Mouse (Mus musculus) thymus, adult 18-20 months (tissue): ENCODE data around the gene Elk4.
A peak's percentile ranks its signal among the peaks of the same experiment; 100 is the strongest.

Experiments
- DNase-seq, 2 experiments: peaks; one replicate each; pipeline ENCODE4 v3.0.0; 2022; ENCODE audit warnings: mixed read lengths in 2 of 2

The Elk4 gene

DNA sequence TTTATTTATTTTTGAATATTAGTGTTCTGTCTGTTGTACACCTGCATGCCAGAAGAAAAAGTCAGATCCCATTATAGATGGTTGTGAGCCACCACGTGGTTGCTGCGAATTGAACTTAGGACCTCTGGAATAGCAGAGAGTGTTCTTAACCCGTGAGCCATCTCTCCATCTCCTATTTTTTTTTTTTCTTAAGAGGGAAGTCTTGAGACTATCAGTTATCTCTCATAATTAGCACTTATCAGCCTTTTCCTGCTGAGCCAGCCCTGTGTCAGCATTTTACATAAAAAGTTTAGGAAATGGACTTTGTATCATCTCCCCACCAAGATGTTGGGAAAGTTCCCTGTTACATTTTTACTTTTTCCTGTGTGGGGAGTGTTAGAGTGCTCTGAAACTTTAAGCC, 14.7 kb downstream of the Elk4 start:
- no peak for DNase-seq

DNA sequence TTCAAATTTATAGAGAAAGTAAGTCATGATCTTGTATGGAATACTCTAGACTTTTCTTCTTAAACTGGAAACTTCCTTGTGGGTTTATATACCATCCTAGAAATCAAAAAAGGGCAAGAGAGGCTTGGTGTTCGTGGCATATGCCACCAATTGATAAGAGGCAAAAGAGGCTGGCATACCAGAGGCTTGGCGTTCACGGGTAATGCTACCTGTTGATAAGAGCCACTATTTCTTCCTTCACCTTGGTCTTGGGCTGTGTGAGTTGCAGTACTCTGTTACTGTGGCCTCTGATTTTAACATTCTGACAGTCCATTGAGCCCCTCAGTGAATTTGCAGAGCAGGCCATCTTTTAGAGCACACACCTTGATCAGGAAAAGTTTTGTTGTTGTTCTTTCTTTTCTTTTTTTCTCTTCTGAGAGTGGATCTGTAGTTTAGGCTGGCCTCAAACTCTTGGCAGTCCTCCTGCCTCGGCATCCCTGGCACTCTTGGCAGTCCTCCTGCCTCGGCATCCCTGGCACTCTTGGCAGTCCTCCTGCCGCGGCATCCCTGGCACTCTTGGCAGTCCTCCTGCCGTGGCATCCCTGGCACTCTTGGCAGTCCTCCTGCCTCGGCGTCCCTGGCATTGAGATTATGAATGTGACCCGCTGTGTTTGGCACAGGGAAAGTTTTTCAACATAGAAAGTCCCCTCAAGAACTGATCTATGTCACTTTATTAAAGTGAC, 19.7 kb downstream of the Elk4 start:
- no peak for DNase-seq

DNA sequence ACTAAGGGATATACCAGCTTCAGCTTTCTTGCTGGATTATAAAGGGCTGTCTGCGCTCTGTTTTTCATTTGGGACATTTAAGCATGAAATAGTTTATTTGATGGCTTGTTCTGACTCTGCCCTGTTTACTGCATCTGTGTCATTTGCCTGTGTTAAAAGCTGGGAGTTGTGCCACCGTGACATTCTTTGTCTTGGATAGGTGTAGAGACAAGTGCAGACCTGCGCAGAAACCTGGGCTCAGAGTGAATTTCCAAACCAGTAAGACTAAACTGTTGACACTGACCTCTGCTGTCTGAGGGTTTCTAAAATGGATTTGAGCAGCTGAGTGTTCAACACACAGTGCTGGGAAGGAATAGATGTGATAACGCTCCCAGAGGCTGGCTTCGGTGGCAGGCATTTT, 20.6 kb downstream of the Elk4 start:
- no peak for DNase-seq

DNA sequence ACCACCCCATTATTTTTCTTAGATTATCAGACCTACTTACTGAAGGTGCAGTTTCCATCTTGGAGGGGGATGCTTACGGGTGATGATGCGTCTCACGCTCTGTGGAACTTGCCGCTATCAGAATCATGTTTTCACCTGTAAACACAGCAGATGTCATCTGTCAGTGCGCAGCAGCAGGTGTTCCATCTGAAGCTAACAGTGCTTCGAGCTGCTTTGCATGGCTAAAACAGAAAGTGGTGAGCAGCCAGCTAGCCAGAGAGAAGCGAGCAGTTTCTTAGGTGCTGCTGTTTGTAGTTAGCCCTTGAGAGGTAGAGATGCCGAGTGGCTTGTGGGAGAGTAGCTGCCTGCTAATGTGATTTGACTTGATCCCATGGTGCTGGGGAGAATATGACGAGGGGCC, 21.0 kb downstream of the Elk4 start:
- DNase-seq: no peak

DNA sequence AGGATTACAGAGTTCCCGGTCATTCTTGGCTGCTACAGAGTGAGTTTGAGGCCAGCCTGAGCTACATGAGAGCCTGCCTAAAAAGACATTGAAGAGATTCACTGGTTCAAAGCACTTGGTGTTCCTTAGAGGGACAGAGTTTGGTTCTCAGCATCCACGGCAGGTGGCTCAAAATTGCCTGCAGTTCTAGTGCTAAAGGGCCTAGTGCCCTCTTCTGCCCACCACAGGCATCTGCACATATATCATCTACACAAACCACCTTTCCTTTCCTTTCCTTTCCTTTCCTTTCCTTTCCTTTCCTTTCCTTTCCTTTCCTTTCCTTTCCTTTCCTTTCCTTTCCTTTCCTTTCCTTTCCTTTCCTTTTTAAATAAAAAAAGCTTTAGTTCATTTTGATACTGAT, 23.2 kb downstream of the Elk4 start:
- no peak for DNase-seq

DNA sequence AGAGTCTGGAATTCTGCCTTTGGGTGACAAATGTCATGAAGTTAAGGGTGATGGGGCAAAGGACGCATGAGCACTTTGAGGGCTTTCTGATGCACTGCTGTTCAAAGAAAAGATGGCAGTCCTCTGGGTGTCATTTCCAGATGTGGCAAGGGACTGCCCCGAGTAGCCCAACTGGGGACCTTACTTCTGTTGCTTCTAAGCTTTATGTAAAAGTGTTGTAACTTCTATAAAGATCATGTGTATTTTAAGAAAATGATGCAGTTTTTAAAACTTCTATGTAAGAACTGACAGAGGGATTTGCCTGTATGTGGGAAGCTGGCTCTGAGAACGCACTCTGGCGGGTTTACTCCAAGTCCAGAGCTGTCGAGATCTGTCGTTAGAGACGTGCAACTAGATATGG, 24.8 kb downstream of the Elk4 start:
- DNase-seq: no peak

DNA sequence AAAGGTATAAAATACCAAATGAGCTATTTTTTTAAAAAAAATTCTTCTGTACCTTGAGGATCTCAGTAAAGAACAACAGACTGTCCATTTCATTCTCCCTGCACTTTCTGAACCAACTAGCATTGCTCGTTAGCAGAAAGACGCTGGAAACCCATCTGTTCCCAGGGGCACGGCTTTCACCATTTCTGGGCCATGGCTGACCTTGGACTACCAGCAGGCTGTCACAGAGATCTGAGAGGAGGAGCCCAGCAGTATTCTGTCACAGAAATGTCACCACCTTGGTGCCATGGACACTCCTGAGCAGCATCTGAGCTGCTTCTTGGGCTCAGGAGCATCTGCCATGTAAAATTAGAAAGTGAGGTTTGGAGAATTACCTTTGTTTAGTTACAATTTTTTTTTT, 30.3 kb downstream of the Elk4 start:
- no peak for DNase-seq

DNA sequence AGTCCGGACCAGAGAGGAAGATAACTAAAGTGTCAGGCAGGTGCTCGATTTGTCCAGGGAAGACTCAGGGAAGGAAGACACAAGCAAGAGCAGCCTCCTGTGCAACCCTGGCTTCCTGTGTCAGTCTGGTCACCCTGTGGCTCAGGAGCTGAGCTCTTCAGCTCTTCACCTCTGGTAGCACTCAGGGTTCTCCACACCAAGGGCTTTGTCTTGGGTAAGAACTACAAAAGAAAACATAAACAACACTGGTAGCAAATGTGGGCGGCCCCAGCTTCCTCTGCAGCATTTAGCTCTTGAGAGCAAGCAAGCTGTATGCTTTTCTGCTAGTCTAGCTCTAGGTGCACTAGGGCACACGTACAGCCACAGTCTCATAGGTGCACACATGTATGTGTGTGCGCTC, 31.3 kb downstream of the Elk4 start:
- no peak for DNase-seq

DNA sequence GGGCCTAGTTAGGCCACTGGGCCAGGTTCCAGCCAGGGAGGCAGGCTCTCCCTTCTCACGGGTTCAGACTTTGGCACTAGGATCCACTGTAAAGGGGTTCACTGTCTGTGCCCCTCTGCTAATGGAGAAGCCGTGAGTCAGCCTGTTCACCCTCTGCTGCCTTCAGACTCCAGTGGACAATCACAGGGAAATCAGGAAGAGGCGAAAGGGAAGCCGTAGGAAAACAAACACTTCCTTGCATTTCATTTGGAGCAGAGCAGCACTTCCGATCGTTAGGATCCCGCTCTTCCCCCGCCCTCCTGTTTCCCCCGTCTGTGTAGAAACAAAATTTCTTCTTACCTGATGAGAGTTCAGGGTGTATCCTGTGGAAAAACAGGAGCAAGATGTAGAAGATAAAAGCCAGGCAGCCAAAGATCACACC, 32.8 kb downstream of the Elk4 start:
- no peak for DNase-seq

DNA sequence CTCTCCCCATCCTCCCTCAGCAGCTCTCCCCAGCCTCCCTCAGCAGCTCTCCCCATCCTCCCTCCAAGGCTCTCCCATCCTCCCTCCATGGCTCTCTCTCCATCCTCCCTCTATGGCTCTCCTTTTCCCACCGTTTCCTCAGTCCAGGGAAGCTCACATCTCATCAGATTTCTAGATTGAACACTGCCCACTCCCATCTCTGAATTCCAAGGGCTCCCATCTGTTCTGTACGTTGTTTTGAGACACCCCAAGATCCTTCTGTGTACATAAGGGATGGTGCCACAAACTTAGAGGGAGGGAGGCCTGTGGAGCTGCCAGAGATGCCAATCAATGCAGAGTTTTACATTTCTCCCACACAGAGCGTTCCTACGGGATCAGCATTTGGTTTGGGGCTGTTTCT, 36.4 kb downstream of the Elk4 start:
- no peak for DNase-seq

DNA sequence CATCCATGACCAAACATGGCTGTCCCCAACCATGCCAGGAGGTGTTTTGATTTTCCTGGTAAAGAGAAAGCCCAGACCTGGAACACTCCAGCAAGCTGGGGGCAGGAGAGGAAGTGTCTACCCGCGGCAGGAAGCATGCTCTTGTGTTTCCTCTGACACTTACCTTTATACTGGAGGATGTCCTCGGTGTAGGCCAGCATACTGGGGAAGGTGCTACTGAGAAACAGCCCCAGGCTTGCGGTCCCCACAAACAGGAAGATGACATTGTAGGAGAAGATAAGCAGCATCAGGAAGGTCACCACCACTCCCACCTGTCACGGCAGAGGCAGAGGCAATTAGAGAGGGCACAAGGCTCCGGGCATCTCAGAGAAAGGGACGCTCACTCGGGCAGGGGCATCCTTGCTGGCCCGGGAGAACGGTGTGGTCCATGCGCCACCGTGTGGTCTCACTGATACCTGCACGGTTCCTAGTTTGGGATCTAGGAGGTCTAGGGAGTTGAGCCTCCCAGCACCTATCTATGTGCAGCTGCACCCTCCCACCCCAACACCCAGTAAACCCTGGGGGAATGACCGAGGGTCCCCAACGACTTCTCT, 38.8 kb downstream of the Elk4 start:
- DNase-seq: peak; percentile 43 to 55

DNA sequence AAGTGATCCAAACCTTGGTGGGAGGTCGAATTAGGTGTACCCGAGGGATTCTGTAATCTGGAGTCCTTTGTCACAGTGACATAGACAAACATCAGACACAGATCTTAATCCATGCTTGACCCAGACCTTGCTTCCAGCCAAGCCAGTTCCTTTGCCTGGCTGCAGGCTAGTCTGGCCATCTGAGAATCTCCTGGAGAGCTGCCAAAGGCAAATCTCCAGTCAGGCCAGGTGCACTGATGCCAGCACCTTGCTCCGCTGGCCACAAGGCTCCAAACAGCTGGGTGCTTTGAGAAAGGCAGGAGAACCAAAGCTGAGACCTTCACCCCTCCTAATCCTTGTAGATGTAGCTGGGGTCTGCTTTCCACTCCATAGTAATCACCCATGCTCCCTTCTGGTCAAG, 44.3 kb downstream of the Elk4 start:
- no peak for DNase-seq

DNA sequence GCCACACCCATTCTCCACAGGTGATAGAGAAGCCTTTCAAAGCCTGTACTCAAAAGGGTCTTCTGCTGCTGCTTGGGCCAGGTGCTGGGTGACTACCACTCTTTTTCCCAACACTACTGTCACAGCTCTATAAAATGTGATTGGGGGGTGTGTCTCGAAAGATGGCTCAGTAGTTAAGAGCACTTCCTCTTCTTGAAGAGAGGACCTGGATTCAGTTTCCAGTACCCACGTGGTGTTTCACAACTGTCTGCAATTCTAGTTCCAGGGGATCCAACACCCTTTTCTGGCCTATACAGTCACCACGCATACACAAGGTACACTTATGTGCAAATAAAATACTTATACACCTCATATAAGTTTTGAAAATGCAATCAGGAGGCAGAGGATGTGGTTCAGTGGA, 47.0 kb downstream of the Elk4 start:
- DNase-seq: no peak

DNA sequence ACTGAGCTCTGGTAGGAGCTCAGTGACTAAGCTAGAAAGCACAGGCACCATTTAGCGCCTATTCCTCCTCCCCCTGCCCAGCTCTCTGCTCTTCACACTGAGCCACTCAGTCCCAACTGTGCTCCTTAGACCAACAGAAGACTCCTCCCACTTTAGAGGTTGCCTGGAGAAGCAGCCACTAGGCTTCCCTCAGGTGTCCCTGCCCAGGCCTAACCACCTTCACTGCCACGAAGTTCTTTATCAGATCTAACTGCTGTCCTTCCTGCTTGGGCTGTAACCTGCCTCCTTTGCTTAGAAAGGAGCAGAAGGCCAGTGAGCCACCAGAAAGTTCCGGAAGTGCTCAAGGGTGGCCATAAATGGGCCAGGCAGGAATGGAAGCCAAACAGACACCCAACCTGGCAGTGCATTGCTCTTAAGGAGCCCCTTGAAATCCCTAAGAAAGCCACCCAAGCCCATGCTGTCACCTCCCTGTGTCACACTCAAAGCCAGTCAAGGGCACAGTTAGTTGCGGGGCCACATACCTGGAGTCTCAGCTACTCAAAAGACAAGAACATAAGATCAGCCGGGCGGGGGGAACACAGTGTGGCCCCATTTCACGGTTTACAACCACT, 47.8 kb downstream of the Elk4 start:
- no peak for DNase-seq

DNA sequence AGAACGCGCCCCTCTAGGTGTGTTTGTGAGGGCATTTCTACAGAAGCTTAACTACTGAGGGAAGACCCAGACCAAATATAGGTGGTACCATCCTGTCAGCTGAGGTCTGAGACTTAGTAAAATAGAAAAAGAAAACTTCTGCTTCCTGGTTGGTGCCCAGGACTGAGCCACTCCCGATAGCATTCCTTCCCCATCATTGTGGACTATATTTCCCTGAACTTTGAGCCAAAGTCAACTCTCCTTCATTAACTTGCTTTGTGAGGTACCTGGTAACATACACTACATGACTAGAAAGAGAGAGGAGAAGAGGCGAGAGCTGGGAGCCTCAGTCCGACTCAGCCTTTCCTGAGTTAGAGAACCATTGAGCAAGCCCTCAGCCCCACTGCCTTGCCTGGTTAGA, 51.2 kb downstream of the Elk4 start:
- DNase-seq: no peak

DNA sequence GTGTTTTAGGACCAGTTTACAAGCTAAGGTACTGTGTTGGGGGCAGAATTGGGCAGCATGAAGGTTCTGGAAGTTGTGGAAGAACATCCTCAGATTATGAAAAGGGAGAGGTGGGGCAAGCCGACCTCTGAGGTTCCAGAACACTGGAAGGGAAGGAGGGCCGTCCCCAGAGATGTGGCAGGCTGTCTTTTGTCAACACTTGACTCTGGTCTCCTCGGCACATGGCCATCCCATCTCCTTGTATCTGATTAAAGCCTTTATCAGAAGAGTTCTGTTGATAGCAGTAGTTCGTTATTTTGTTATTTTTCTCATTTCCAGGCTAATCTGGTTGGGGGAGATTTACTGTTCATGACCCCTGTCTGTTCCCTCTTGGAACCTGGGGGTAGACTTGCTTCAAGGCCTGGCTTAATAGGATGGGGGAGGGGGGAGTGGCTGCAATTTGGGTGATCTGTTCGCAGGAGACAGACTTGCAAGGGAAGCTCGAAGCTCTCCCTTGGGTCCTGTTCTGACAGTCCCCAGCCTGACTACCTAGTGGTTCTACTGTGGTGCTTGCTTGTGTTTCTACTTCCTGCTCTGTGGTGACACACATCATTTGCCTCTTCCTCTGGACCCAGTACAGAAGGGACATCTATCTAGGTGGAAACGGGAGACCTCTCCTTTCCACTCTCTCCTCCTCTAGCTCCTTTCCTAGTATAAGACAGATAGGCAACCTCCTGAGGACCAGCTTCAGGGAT, 52.8 kb downstream of the Elk4 start:
- no peak for DNase-seq

DNA sequence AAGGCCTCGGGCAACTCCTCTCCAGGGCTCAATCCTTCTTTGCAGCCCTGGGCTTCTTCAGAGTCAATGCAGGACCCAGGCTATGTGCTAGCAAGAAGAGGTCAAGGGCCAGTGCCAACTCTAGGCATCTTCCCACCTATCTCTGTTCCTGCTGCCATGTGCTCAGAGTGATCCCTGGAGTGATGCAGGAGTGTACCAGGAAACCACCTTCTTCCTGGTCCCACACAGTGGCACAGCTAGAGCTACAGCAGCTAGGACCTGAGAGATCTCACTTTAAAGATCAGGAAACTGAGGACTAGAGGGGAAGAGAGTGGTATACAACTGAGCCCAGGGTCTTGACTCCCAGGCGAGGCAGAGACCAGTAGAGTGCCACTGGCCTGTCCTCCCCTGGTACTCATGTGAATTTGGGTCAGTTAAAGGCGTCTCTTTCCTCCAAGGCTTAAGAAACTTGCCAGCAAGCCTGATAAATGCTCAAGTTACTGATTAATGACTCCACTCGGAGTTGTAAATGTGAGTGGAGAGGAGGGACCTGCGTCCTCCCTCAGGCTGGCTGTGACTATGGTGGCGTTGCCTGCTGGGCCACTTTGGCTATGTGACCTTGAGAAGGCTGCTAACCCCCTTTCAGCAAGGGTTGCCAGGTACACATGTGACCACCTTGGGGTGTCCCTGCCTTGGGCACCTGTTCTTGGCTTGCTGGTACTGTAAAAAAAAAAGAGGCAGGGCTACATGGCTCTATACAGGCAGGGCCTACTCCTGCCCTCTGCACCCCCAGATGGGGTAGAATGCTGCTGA, 54.5 kb downstream of the Elk4 start:
- DNase-seq: no peak

DNA sequence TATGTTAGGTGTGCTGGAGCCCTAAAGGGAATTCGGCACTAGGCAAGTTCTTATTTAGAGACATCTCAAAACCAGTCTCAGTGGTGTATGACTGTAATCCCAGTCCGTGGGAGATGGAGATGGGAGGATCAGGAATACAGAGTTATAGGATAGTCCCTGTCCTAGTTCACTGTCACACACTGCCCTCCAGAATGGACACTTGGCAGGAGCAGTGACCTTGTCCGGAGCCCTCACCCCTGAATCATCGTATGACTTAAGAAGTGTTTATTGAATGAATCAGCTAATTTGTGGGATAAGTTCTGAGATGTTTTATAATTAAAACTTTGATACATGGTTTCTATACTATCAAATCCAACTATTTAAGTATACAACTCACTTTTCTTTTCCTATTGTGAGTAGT, 55.7 kb downstream of the Elk4 start:
- DNase-seq: no peak

DNA sequence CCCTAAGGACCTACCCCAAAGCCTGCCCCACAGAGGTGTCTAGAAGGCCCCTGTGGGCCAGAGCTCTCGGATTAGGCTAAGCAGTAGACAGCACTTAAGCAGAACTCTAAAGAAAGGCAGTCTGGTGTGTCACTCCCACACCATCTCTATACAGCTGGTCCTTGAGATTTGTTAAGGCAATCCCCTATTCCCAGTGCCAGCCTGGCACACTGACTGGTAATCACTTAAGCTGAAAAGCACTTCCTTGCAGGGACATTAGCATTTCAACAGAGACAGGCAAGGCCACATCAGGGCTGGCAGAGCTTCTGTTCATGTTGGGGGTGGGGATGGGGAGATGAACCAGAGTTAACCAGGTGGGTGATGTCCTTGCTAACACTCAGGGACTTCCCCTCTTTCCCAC, 57.6 kb downstream of the Elk4 start:
- no peak for DNase-seq

DNA sequence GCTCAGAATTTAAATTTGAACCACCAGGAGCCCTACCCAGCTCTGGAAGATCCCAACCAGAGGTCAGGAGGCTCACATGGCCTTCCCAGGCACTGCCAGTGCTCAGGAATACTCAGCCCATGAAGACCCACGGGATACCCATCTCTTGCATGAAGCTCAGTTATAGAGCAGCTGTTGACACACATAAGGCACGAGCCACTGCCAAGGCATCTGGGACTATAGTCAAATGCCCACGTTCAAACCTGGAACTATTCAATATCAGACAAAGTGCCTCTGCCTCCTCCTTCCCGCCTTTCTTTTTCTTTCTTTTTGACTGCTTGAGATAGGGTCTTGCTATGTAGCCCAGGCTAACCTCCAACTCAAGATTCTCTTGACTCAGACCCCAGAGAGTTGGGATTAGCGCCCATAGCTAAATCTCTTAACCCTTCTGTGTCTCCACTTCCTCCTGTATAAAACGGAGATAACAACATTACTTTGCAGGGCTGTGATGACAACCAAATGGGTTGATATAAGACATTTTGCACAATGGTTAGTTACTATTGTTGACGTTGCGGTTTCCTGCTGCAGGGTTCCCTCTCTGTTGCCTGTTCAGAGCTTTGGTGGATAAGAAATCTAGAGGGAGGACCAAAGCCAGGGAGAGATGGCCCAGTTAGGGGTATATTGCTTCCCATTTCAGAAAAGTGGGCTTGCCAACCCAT, 58.2 kb downstream of the Elk4 start:
- no peak for DNase-seq

DNA sequence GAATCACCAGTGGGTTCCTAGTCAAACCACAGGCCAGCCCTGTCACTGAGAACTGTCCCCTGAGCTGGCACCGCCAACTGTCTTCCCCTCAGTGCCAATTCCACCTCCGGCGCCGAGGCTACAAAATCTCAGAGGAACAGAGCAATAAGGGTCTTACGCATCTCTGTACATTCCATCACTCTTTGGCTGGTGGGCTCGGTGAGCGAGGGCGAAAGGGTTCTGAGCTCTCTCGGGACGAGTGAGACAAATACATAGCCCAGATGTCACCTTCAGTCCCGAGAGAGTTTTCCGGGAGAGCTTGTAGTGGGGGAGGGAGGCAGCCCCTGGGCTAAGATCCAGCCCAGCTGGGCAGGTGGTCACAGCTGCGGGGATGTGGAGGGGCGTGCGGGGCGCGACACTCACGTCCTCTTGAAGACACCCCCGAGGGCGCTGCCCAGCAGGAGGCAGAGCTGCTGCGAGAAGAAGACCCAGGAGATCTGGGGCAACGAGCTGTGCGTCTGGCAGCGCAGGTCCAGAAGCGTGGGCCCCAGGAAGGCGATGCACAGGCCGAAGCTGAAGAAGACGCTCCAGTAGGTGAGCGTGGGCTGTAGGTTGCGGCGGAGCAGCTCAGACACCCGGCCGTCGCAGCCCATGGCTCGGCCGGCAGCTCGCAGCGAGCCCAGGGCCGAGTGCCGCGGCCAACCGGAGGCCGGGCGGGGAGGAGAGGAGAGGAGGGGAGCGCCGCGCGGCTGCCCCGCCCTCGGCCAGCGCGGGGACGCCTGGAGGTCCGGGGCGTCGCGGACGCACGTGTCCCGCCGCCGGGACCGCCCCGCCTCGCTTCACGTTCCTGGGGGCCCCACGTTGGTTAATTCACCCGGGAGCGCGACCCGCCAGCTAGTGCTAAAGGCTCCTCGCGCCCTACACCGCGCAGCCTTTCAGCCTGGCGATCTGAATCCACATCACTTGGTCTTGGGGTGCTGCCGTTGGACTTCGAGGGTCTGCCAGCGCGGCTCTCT, 60.2 kb downstream of the Elk4 start, which contains the start of gene Mfsd4a:
Mfsd4a (minus strand) TSS at position 802 of the 995 bp plus-strand sequence.
- peak; percentile 22 to 33 for DNase-seq
